Mouse (Mus musculus) liver, embryonic 14.5 days (tissue): ENCODE measurements at regions not wholly inside any gene's neighbourhood (a gene's known extent, or its start where the extent isn't known, plus 50 kb on each side); places are given as distances from the start of the nearest gene placed in this dataset.

Experiments
- CTCF ChIP-seq: IDR thresholded peaks from 2 replicates; pipeline ENCODE4 v1.5.1; 2016; ENCODE audit warnings: antibody characterized with exemption, low read depth, control low read depth
- EP300 ChIP-seq: IDR thresholded peaks from 2 replicates; pipeline ENCODE4 v1.6.1; 2016; ENCODE audit warnings: antibody characterized with exemption, low read depth

GRCm38 (mm10) chr8:12127106-12127800 lies 151.4 kb upstream of the A230072I06Rik start:
- TF ChIP-seq CTCF (no peak), EP300 (no peak)
